25 mouse cellular contexts compared by ENCODE assay signal in the genomic region with DNA sequence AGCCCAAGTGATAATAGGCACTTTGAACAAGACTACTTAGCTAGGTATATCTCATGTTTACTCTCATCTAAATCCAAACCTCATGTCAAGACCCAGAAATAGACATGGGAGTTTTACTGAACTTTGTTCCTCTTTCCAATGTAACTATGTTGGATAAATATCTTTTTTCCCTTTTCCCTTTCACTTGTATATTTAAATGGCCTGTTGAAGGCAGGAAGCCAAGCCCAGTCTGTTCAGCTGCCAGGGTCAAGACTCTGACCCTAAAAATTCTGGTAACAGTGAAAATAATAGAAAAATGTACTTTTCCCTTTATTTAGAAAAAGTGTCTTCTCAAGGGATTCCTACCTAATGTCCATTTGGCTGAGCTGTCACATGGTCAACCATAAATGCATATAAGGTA.
"Had no signal": no experiment of that assay in that cellular context is flagged by ENCODE, and none has a peak within 500 bp of the region (broad histone marks: within the 10 kb centered on the region; RNA-seq: fewer than 3 reads in every experiment).

No protein-coding gene starts in this region.

- H3K9me3 ChIP-seq: heart, embryonic 13.5 days; heart, embryonic 15.5 days; hindbrain, embryonic 13.5 days; hindbrain, embryonic 15.5 days; kidney, embryonic 15.5 days; limb, embryonic 13.5 days; limb, embryonic 15.5 days had no signal

- ATAC-seq: hindbrain, postnatal 0 days; intestine, embryonic 16.5 days had no signal

- DNase-seq: gastrocnemius, postnatal 14 days; gastrocnemius, postnatal 36 days; heart, adult 11 months; heart, adult 2 months; heart, postnatal 14 days; heart, postnatal 36 days; kidney, adult 11 months; kidney, adult 2 months; kidney, adult 9 months; kidney, postnatal 14 days; kidney, postnatal 36 days; layer of hippocampus, adult 9-11 months; layer of hippocampus, postnatal 36 days; left cerebral cortex, postnatal 4 days had no signal

- H3K9ac ChIP-seq: heart, embryonic 13.5 days; heart, embryonic 15.5 days; hindbrain, embryonic 13.5 days; hindbrain, embryonic 15.5 days; kidney, embryonic 15.5 days; limb, embryonic 13.5 days; limb, embryonic 15.5 days had no signal

- H3K4me2 ChIP-seq: heart, embryonic 11.5 days; heart, embryonic 13.5 days; heart, embryonic 15.5 days; hindbrain, embryonic 13.5 days; hindbrain, embryonic 15.5 days; kidney, embryonic 15.5 days; limb, embryonic 13.5 days; limb, embryonic 15.5 days had no signal

- H3K36me3 ChIP-seq: heart, embryonic 13.5 days; heart, embryonic 15.5 days; hindbrain, embryonic 13.5 days; hindbrain, embryonic 15.5 days; kidney, embryonic 15.5 days; limb, embryonic 13.5 days; limb, embryonic 15.5 days had no signal

- H3K4me3 ChIP-seq: heart, adult 2 months; heart, embryonic 13.5 days; heart, embryonic 15.5 days; hindbrain, embryonic 13.5 days; hindbrain, embryonic 15.5 days; kidney, embryonic 15.5 days; limb, embryonic 13.5 days; limb, embryonic 15.5 days had no signal

- H3K27me3 ChIP-seq: heart, embryonic 13.5 days; heart, embryonic 15.5 days; hindbrain, embryonic 13.5 days; hindbrain, embryonic 15.5 days; kidney, embryonic 15.5 days; limb, embryonic 13.5 days; limb, embryonic 15.5 days had no signal

- H3K4me1 ChIP-seq: heart, embryonic 13.5 days; heart, embryonic 15.5 days; hindbrain, embryonic 13.5 days; hindbrain, embryonic 15.5 days; kidney, embryonic 15.5 days; limb, embryonic 15.5 days had no signal

- H3K27ac ChIP-seq: heart, adult 2 months; heart, embryonic 13.5 days; heart, embryonic 15.5 days; hindbrain, embryonic 13.5 days; hindbrain, embryonic 15.5 days; hindbrain, postnatal 0 days; kidney, embryonic 15.5 days; kidney, postnatal 0 days; limb, embryonic 13.5 days; limb, embryonic 15.5 days had no signal
